Mouse (Mus musculus) midbrain, embryonic 14.5 days (tissue): ENCODE measurements around the gene Msrb1. TPM values are rescaled to one million over a fixed set of nuclear protein-coding genes. Genes with fewer than 3 reads are reported as not detected.

Experiments used
- ATAC-seq: fragments of 200-750 bp; cut with Nextera tagmentation; 2 replicates; pipeline ENCODE4 v1.8.0; 2017; ENCODE audit warnings: moderate number of reproducible peaks, moderate library complexity; ENCODE audit not compliant: low FRiP score, low TSS enrichment
- DNase-seq: peaks from one replicate; pipeline ENCODE4 v3.0.0-alpha.2; 2015
- H3K27ac ChIP-seq: fragments of 300-500 bp; sonication (generic); replicated peaks from 2 replicates; pipeline ENCODE4 v1.5.1; 2014; ENCODE audit warnings: mild to moderate bottlenecking, low read depth, low read length, moderate library complexity
- H3K27me3 ChIP-seq: fragments of 300-500 bp; sonication (generic); 2 replicates; pipeline ENCODE4 v1.6.1; 2014; ENCODE audit warnings: low read length, control low read depth, mixed read lengths; ENCODE audit not compliant: control insufficient read depth, insufficient read depth
- H3K36me3 ChIP-seq: fragments of 300-500 bp; sonication (generic); 2 replicates; pipeline ENCODE4 v1.6.1; 2014; ENCODE audit warnings: low read length, control low read depth; ENCODE audit not compliant: control insufficient read depth, insufficient read depth
- H3K4me1 ChIP-seq: fragments of 300-500 bp; sonication (generic); 2 replicates; pipeline ENCODE4 v1.6.1; 2014; ENCODE audit warnings: mild to moderate bottlenecking, antibody characterized with exemption, low read length, control low read depth; ENCODE audit not compliant: control insufficient read depth, insufficient read depth
- H3K4me2 ChIP-seq: fragments of 300-500 bp; sonication (generic); 2 replicates; pipeline ENCODE4 v1.6.1; 2014; ENCODE audit warnings: mild to moderate bottlenecking, low read length, moderate library complexity
- H3K4me3 ChIP-seq: fragments of 300-500 bp; sonication (generic); replicated peaks from 2 replicates; pipeline ENCODE4 v1.5.1; 2014; ENCODE audit warnings: low read depth, low read length
- H3K9ac ChIP-seq: fragments of 300-500 bp; sonication (generic); replicated peaks from 2 replicates; pipeline ENCODE4 v1.6.1; 2014; ENCODE audit warnings: mild to moderate bottlenecking, low read length, moderate library complexity
- H3K9me3 ChIP-seq: fragments of 300-500 bp; sonication (generic); 2 replicates; pipeline ENCODE4 v1.6.1; 2016; ENCODE audit warnings: low read length, control low read depth, mixed read lengths; ENCODE audit not compliant: control insufficient read depth
- WGBS: fragments of 180-500 bp; shearing (Covaris S2); extraction: QIAGEN DNeasy Blood & Tissue Kit; methylation state at CpG from one replicate; pipeline ENCODE4 v1.1.7; 2014; 5-methylcytosine and 5-hydroxymethylcytosine counted together
- polyA plus RNA-seq: library from polyadenylated mRNA; unstranded; fragments of >200 nt; fragmentation: Nextera tagmentation; extraction: Ambion mirVana; gene quantifications from 2 replicates; pipeline ENCODE4 v1.2.1, GENCODE M21; 2014

Gene Msrb1
- polyA plus RNA-seq, 1 experiment from 2014 or later = 20.1 TPM

DNA sequence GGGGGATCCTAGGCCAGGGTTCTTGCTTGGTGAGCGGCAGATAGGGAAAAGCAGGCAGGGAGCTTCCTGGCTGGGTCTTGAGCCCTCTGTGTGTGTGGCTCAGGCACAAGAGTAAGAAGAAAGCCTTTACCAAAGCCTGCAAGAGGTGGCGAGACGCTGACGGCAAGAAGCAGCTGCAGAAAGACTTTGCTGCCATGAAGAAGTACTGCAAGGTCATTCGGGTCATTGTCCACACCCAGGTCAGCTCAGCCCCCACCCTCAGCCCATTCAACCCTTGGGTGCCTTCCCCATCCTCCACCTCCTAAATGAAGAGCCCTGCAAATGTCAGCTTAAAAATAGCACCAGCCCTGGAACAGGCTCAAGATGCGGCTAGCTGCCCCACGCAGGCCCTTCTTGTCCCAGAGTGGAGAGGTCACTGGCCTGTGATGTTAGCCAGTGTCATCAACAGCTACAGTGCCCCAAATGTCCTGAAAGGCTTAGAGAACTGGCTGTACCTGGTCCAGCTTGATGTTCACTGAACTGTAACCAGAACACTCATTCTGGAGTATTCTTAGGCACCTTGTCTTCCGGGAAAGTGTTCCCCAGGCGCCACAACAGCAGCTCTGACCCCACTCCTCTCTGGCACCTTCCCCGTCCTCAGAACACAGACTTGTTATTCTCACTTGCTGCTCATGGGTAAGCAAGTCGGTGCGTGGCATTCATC is 4.1 kb upstream of the Msrb1 start:
- Histone ChIP-seq H3K4me2 (no peak overlapping the region), H3K27me3 (no peaks in the 10 kb centered on the region), H3K27ac (no peak overlapping the region), H3K9me3 (no peaks in the 10 kb centered on the region), H3K4me1 (0 out of 2 replicates have a peak, but pooled peaks cover 6% of the 10 kb centered on the region), H3K4me3 (no peak overlapping the region), H3K9ac (no peak overlapping the region), H3K36me3 (no peaks in the 10 kb centered on the region)
- ATAC-seq (no peak), DNase-seq (no peak)
- WGBS = 81% methylated on average over 12 of the region's 12 CpGs

DNA sequence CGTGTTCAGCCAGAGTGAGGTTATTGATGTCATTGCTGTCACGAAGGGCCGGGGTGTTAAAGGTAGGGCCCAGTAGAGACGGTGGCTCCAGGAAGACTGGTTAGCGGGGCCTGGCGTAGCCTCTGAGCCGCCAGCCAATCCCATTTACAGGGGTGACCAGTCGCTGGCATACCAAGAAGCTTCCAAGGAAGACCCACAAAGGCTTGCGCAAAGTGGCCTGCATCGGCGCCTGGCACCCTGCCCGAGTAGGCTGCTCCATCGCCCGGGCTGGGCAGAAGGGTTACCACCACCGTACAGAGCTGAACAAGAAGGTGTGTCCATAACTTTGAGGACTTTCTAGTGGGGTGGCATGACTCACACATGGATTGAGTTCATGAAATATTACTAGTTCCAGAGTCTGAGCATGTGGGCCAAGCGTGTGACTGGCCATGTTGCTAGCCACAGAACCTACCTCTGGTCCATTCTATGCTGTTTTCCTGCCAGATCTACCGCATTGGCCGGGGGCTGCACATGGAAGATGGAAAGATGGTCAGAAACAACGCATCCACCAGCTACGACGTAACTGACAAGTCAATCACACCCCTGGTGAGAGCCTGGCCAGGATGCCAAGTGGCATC is 2.9 kb upstream of the Msrb1 start:
- no peaks in the 10 kb centered on the region for H3K36me3 ChIP-seq
- 0 out of 2 replicates have a peak, but pooled peaks cover 6% of the 10 kb centered on the region for H3K4me1 ChIP-seq
- H3K4me2 ChIP-seq = no peak overlapping the region
- H3K27me3 ChIP-seq = no peaks in the 10 kb centered on the region
- WGBS = 92% methylated on average over 21 of the region's 21 CpGs
- no peak overlapping the region for H3K4me3 ChIP-seq
- DNase-seq (no peak), ATAC-seq (no peak)
- H3K9ac ChIP-seq = no peak overlapping the region
- H3K27ac ChIP-seq = no peak overlapping the region
- H3K9me3 ChIP-seq = no peaks in the 10 kb centered on the region

DNA sequence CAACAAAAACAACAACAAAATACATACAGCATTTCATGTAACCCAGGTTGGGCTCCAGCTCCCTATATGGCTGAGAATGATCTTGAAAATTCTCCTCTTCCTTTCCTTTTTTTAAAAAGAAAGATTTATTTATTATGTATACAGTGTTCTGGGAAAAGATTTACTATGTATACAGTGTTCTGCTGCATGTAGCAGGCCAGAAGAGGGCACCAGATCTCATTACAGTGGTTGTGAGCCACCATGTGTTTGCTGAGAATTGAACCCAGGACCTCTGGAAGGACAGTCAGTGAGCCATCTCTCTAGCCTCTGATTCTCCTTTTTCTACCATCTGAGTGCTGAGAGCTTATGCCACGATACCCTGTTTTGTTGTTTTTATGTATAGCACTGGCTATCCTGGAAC is 1.9 kb upstream of the Msrb1 start:
- no peaks in the 10 kb centered on the region for H3K9me3 ChIP-seq
- DNase-seq = no peak
- H3K4me1 ChIP-seq = 0 out of 2 replicates have a peak, but pooled peaks cover 6% of the 10 kb centered on the region
- WGBS = 92% methylated on average over 1 of the region's 1 CpGs
- ATAC-seq = no peak
- H3K36me3 ChIP-seq = no peaks in the 10 kb centered on the region
- H3K4me3 ChIP-seq = no peak overlapping the region
- no peak overlapping the region for H3K9ac ChIP-seq
- H3K4me2 ChIP-seq = no peak overlapping the region
- H3K27me3 ChIP-seq = no peaks in the 10 kb centered on the region
- no peak overlapping the region for H3K27ac ChIP-seq

DNA sequence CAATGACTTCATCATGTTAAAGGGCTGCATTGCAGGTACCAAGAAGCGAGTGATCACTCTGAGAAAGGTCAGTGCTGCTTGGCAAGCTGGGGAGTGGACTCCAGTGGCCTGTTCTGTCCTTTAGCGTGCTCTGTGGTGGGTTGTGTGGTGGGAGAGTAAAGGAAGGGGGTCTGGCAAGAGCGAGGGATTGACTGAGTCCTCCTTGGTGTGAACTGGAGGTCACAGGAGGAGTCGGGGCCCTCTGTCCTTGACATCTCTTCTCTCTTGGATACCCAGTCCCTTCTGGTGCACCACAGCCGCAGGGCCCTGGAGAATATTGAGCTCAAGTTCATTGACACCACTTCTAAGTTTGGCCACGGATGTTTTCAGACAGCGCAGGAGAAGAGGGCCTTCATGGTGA is 996 bp upstream of the Msrb1 start:
- H3K4me2 ChIP-seq = no peak overlapping the region
- DNase-seq (no peak), ATAC-seq (no peak)
- no peaks in the 10 kb centered on the region for H3K36me3 ChIP-seq
- H3K4me1 ChIP-seq = 0 out of 2 replicates have a peak, but pooled peaks cover 6% of the 10 kb centered on the region
- H3K9ac ChIP-seq = no peak overlapping the region
- no peak overlapping the region for H3K27ac ChIP-seq
- H3K9me3 ChIP-seq = no peaks in the 10 kb centered on the region
- H3K27me3 ChIP-seq = no peaks in the 10 kb centered on the region
- 86% methylated on average over 7 of the region's 7 CpGs for WGBS
- no peak overlapping the region for H3K4me3 ChIP-seq

DNA sequence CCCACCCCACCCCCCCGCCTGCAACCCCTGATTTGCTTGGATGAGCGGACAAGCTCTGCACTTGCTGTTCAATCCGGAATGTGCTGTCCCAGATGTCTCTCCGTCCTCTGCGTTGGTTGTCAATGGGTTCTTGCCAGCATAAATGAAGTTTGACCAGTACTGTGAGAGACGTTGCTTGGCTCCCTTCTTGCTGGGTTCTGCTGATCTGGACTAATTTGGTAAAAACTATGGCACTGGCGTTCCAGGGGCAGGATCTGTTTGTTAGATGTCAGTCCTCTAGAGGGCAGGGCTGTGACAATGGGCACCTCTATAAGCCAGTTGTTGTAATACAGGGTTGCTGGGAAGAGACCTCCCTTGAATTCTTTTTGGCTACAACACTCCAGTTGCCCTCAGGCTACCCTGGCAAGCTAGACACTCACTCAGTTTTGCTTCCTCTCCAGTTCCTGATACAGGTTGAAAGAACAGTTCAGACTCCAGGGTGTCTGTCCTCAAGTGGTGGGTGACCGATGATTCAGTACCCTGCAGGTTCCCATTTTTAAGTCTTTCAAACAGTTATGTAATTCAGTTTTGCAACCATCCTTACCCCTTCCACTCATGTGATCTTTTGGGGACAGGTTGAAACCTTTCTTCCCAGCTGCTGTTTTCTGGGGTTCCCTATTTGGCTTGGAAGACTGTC is 831 bp downstream of the Msrb1 start:
- Histone ChIP-seq H3K4me1 (0 out of 2 replicates have a peak, but pooled peaks cover 6% of the 10 kb centered on the region), H3K4me2 (peak overlapping the region; percentile 80), H3K9ac (peak overlapping the region; percentile 50; the same call in 1 of the 2 replicates), H3K27ac (no peak overlapping the region), H3K36me3 (no peaks in the 10 kb centered on the region), H3K9me3 (no peaks in the 10 kb centered on the region), H3K27me3 (no peaks in the 10 kb centered on the region), H3K4me3 (peak overlapping the region; percentile 48)
- DNase-seq = no peak
- WGBS = 27% methylated on average over 8 of the region's 8 CpGs
- ATAC-seq = no peak

DNA sequence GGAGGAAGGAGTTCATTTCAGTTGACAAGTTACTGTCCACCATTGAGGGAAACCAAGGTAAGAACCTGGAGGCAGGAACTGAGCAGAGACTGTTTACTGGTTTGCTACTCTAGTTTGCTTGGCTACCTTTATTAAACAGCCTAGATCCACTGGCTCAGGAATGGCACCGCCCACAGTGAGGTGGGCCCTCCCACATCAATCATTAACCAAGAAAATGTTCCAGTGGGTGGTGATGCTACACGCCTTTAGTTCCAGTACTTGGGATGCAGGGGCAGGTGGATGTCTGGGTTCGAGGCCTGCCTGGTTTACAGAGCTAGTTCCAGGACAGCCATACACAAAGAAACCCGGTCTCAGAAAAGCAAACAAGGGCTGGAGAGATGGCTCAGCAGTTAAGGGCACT is 1.8 kb downstream of the Msrb1 start:
- no peaks in the 10 kb centered on the region for H3K36me3 ChIP-seq
- no peak for ATAC-seq
- no peak overlapping the region for H3K4me3 ChIP-seq
- H3K9me3 ChIP-seq = no peaks in the 10 kb centered on the region
- 0 out of 2 replicates have a peak, but pooled peaks cover 6% of the 10 kb centered on the region for H3K4me1 ChIP-seq
- H3K27ac ChIP-seq = no peak overlapping the region
- H3K9ac ChIP-seq = no peak overlapping the region
- H3K4me2 ChIP-seq = no peak overlapping the region
- DNase-seq = no peak
- H3K27me3 ChIP-seq = no peaks in the 10 kb centered on the region
- WGBS = 84% methylated on average over 4 of the region's 4 CpGs

DNA sequence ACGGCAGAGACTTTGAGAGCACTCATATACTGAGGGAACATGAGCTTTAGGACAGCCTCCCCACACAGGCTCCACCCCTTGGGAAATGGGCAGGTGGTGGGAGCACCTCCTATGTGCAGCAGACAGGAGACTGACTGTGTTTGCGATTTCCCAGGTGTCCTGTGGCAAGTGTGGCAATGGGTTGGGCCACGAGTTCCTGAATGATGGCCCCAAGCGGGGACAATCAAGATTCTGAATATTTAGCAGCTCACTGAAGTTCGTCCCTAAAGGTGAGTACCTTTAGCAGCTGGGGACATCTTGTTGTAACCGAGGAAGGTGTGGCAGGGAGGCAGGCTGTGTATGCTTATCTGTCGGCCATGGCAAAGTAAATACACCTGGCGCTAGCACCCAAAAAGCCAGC is 3.5 kb downstream of the Msrb1 start:
- Histone ChIP-seq H3K4me3 (no peak overlapping the region), H3K4me2 (no peak overlapping the region), H3K9me3 (no peaks in the 10 kb centered on the region), H3K27me3 (no peaks in the 10 kb centered on the region), H3K27ac (no peak overlapping the region), H3K36me3 (no peaks in the 10 kb centered on the region), H3K9ac (no peak overlapping the region), H3K4me1 (0 out of 2 replicates have a peak, but pooled peaks cover 6% of the 10 kb centered on the region)
- no peak for DNase-seq
- 85% methylated on average over 8 of the region's 8 CpGs for WGBS
- ATAC-seq = no peak

DNA sequence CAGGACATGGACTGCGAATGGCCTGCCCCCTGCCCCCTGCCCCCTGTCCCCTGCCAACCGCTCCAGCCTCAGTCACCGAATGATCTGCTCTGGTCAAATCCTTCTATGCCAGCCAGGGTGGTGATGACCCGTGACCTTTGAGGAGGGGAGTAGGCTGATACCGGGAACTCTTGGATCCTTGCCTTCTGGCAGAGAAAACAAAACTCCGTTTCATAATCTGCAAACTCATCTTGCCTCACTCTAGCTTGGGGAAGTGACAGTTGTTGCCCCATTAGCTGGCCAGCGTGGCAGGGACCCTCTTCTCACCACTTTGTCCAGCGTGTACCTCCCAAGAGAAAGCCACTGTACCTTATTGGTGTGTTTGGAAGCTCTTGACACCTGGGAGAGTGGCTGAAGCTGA is 5.9 kb downstream of the Msrb1 start:
- Histone ChIP-seq H3K9me3 (no peaks in the 10 kb centered on the region), H3K9ac (no peak overlapping the region), H3K27me3 (no peaks in the 10 kb centered on the region), H3K4me1 (0 out of 2 replicates have a peak, but pooled peaks cover under 1% of the 10 kb centered on the region), H3K27ac (no peak overlapping the region), H3K4me2 (no peak overlapping the region), H3K4me3 (no peak overlapping the region), H3K36me3 (no peaks in the 10 kb centered on the region)
- DNase-seq (no peak), ATAC-seq (no peak)
- WGBS = 82% methylated on average over 8 of the region's 8 CpGs
